Mouse (Mus musculus) heart, adult 18-20 months (tissue): ENCODE data around the gene Neil3. TPM values are rescaled to one million over a fixed set of nuclear protein-coding genes. Genes with fewer than 3 reads are reported as not detected.

ENCODE experiments used
- DNase-seq, 2 experiments: peaks; one replicate each; pipeline ENCODE4 v3.0.0; 2021 to 2022; ENCODE audit warnings: mixed read lengths in 1 of 2
- long read RNA-seq, 2 experiments: library from polyadenylated mRNA; stranded (forward); transcript quantifications; one replicate each; pipeline ENCODE4 v2.0.0; 2021
- total RNA-seq, 2 experiments: library from RNA; stranded (reverse); gene quantifications; 2 replicates each; pipeline ENCODE4 v1.2.3; 2021

Neil3 gene
- under 1 TPM; 0.12 to 0.15 TPM for total RNA-seq
- long read RNA-seq, experiment 1: 0 reads
- long read RNA-seq, experiment 2: 0 reads

DNA sequence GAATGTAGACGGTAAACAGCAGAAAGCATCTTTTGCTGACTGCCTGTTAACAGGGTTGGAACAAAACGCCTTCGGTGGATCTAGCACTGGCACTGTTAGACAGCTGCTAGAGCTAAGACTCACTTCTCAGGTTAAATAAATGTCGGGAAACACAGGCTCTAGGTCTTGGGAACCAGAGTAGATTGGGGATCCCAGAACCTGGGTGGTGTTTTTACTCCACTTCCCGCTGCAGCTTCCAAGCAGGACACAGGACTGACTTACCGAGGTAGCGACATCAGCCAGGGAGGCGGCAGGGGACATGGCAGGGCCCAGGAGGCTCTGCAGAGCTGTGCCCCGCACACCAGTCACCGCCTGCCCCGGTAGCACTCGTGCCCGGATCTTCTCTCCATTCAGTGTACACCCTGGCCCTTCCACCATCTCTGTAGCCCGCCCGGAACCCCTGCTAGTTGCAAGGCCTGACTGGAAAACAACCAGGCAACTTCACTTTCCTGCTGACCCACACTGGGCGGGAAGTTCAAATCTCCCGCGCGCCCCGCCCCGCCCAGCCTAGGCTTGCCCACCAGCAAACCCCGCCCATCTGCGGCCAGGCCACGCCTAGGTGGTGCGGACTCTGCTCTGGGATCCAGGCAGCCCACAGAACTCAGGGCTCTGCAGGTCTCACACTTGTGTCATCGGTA, at the start of gene Neil3:
TSS of gene Neil3 (minus strand) at position 571 of the 677 bp plus-strand sequence.
- peak; percentile 80 to 85 for DNase-seq

DNA sequence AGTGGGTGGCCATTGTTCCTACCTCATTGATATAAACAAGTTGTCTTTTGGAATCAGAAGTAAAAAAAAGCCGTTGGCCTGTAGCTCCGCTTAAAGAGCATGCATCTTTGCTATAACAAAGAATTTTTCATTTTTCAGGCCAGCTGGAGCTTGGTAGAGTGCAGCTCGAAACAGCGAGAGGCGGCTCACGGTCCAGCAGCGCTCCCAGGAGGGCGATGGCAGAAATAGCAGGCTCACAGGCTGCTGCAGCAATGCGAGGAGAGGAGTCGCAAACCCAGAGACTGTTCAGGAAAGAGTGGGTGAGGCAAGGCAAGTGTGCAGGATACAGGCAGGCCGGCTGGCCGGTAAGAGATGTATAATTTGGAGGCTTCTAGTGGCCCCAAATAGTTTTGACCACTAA, 42.0 kb upstream of the Neil3 start:
- peak; percentile 8 to 35 for DNase-seq

DNA sequence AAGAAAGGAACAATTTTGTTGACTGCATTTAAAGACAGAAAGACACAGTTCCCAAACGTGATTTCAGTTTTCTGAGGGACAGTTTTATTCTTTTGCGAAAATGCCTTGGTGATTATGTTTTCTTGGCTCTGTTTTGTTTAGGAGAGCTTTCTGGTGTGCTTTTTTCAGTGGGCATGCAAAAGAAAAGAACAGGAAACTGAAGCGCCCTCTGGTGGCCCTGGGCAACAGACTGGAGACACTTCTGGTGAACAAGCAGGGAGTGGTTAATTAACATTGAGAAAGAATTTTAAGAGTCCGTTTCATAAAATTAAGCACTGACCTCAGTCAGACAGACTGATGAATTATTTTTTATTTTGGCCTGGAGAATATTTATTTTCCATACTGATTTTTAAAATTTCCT, 25.1 kb upstream of the Neil3 start:
- DNase-seq: peak; percentile 28 to 61

DNA sequence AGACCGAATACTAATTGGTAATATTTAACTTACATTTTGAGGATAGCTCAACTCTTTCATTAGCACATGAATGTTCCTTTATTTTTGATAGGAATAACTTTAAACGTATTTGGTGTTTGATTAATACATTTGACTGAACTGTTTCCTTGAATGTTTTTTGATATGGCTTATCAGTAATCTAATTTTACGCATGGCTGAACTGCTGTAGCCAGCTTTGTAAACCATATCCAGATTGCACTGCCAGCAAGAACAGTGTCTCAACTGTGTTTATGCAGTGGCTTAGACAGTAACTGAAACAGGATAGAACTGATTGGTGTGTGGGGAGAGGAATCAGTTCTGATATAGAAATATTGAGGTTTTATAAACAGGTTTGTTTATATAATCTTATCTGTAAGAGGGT, 22.6 kb upstream of the Neil3 start:
- no peak for DNase-seq

- DNase-seq: no peak
Observed at GRCm38 (mm10) chr8:53630618-53631017, 8.2 kb downstream of the Neil3 start.

GRCm38 (mm10) chr8:53628864-53629415, 9.9 kb downstream of the Neil3 start:
- no peak for DNase-seq

- DNase-seq: no peak
Observed at GRCm38 (mm10) chr8:53623425-53623824, 15.4 kb downstream of the Neil3 start.

GRCm38 (mm10) chr8:53619196-53619595, 19.7 kb downstream of the Neil3 start:
- no peak for DNase-seq

GRCm38 (mm10) chr8:53614288-53614646, 24.6 kb downstream of the Neil3 start:
- no peak for DNase-seq

DNA sequence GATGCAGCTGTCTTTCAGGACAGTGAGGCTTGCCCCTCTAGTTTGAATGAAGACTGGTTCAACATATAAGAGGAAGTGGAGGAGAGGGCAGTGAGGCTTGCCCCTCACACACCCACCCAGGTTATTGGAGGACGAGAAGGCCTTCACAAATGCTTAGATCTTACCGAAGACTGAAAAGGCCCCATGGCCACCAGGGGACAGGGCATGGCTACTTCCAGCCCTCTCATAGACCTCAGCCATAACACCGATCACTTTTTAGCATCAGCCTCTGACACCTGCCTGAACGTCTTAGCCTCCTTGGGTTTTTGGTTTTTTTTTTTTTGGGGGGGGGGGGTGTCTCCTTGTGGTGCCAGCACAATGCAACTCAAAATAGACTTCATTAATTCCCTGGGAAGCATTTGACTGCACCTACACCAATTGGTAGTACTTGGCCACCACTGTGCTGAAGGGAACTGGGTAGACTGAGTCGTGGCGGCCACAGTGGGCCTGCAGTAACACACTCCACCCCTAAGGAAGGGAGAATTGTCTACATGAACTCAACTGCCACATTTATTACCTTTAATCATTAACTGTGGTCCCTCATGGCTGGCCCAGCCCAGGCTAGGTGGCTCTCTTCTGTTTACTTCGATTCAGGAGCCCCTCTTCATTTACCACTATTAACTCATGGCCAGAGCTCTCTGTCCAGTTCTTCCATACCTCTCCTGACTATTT, 25.1 kb downstream of the Neil3 start:
- DNase-seq: no peak

GRCm38 (mm10) chr8:53612297-53612696, 26.6 kb downstream of the Neil3 start:
- DNase-seq: no peak

DNA sequence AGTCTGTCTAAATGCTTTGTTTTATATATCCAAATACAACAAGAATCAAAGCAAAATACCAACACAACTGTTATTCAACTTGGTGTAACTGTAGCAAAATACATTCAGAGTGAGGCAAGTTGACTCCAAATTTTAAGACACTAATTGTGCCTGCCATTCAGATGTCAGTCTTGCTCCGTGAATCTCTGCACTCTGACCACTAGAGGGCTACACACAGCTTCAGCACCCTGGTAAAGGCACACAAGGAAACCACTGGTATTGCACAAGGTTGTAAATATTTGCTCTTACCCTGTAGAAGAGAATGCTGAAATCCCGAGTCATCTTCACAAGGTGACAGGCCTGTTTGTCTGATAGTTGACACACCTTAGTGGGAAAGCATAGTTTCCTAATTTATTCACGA, 31.8 kb downstream of the Neil3 start:
- DNase-seq: peak; percentile 15 to 22

GRCm38 (mm10) chr8:53604906-53605305, 34.0 kb downstream of the Neil3 start:
- no peak for DNase-seq

DNA sequence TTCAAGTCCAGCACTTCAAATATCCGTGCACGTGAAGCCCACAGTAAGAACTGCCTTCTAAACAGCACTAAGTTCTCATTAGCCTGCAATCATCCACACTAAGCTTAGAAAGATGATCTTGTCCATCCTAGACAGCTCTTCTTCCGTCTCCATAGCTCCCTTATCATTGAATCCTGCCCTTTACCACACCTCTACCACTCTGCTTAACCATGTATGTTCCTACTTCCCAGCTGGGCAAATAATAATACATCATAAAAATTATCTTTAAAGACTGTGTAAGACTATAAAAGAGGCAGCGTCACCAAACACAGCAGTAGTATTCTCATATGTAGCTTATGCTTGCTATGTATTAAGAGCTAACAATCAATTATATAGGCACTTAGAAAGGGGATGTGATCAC, 35.2 kb downstream of the Neil3 start:
- no peak for DNase-seq

GRCm38 (mm10) chr8:53600826-53601225, 38.0 kb downstream of the Neil3 start:
- DNase-seq: no peak

DNA sequence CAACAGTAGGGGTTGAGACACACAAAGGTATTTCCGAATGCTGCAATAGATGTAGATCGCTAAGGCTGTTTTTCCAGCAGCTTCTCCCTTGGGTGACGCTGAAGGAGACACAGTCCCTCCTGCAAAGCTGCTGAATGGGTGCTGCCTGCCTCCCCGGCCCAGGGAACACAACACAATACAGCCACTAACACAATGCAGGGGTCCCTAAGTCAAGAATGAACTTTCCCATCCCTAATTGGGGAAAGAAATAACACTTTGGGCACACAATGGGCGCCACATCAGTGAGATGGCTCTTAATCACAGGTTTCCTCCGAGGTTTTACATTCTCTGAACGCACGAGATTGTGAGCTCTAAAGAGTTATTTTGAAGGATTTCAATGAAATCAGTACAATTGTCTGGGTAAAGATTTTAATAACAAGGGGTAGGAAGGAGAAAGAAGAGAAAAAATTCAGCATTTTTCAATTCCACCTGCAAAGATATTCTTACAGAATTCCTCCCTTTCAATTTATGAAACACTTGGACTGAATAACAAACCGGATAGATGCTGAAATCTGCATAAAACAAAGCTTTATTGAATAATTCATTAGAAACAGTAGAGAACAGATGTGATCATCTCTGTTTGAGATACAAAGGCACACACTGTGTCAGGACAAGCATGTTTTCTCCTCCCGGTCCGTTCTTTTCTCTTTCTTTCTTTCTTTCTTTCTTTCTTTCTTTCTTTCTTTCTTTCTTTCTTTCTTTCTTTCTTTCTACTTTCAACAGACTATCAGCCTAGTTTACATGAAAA, 38.6 kb downstream of the Neil3 start:
- no peak for DNase-seq

DNA sequence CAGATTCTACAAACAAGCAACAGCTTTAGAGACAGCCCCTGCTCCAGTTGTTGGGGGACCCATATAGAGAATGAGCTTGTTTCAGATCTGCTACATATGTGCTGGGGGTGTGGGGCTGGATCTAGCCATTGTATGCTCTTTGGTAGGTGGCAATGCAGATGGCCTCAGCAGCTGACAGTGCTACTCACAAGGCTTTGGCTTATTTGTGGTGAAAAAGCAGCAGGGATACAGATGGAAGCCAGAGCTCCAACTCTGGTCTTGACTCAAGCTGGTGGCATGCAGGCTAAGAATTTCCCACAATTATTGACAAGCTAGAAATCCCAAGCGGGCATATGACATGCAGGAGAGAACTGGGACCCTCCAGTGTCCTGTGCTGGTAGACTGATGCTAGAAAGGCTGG, 40.8 kb downstream of the Neil3 start:
- no peak for DNase-seq

GRCm38 (mm10) chr8:53591777-53592176, 47.1 kb downstream of the Neil3 start:
- no peak for DNase-seq

GRCm38 (mm10) chr8:53573600-53573999, 65.3 kb downstream of the Neil3 start:
- no peak for DNase-seq

GRCm38 (mm10) chr8:53566223-53566622, 72.6 kb downstream of the Neil3 start:
- no peak for DNase-seq

DNA sequence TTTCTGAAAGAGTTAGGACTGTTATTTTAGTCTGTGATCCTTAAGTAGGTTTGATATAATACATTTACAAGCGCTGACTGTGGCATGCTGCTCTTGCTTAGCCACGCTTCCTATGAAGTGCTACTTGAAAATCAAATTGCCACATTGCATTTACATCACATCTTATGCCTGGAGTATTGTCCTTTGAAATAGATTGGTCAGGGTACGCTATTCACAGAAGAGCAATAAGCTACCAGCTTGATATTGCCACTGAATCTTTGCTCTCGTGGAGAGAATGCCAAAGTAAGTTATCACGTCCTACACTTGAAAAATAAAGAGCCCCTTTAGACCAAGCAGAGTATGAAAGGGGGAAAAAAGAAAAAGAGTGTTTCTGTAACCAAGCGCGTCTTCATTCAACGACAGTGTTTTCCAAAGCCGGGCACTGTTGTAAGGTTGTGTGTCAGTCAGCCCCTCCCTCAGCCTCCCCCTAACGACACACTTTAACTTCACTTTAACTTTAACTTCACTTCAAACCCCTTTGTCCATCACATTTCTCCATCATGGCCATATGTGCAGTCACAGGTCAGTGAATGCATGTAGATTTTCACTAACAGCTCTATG, 76.3 kb downstream of the Neil3 start:
- no peak for DNase-seq

- no peak for DNase-seq
Observed at GRCm38 (mm10) chr8:53539585-53539984, 99.3 kb downstream of the Neil3 start.
